Mouse (Mus musculus) heart, embryonic 14.5 days (tissue): ENCODE data around the gene Nptn. TPM values are rescaled to one million over a fixed set of nuclear protein-coding genes. Genes with fewer than 3 reads are reported as not detected.

Experiments used
- ATAC-seq: fragments of 200-750 bp; cut with Nextera tagmentation; 2 replicates; pipeline ENCODE4 v1.8.0; 2017; ENCODE audit warnings: low read depth, moderate TSS enrichment; ENCODE audit not compliant: insufficient number of reproducible peaks, insufficient read depth, low FRiP score
- H3K27ac ChIP-seq, 2 experiments: fragments of 200-500 bp in 1 of 2; fragments of 300-500 bp in 1 of 2; sonication (generic) in 1 of 2; replicated peaks in 1 of 2; 2 replicates each; pipeline ENCODE4 v1.5.1; 2012 to 2014; ENCODE audit warnings: low read depth in 2 of 2, low read length in 2 of 2, control low read depth in 1 of 2, mild to moderate bottlenecking in 1 of 2, mixed read lengths in 1 of 2; ENCODE audit not compliant: control insufficient read depth in 1 of 2, insufficient read depth in 1 of 2
- H3K27me3 ChIP-seq: fragments of 300-500 bp; sonication (generic); 2 replicates; pipeline ENCODE4 v1.6.1; 2014; ENCODE audit warnings: mild to moderate bottlenecking, low read length, control low read depth; ENCODE audit not compliant: control insufficient read depth, insufficient read depth
- H3K36me3 ChIP-seq: fragments of 300-500 bp; sonication (generic); 2 replicates; pipeline ENCODE4 v1.6.1; 2014; ENCODE audit warnings: mild to moderate bottlenecking, control low read depth, low read length, mixed read lengths; ENCODE audit not compliant: control insufficient read depth, insufficient read depth
- H3K4me1 ChIP-seq, 2 experiments: fragments of 200-500 bp in 1 of 2; fragments of 300-500 bp in 1 of 2; sonication (generic) in 1 of 2; 2 replicates each; pipeline ENCODE4 v1.6.1; 2012 to 2014; ENCODE audit warnings: low read length in 2 of 2, control low read depth in 1 of 2, mixed read lengths in 1 of 2; ENCODE audit not compliant: control insufficient read depth in 2 of 2, insufficient read depth in 2 of 2
- H3K4me2 ChIP-seq: fragments of 300-500 bp; sonication (generic); 2 replicates; pipeline ENCODE4 v1.6.1; 2014; ENCODE audit warnings: mild to moderate bottlenecking, low read length
- H3K4me3 ChIP-seq, 2 experiments: fragments of 200-500 bp in 1 of 2; fragments of 300-500 bp in 1 of 2; sonication (generic) in 1 of 2; 2 replicates each; pipeline ENCODE4 v1.5.1; 2012 to 2014; ENCODE audit warnings: low read length in 2 of 2, mild to moderate bottlenecking in 2 of 2, control low read depth in 1 of 2, low read depth in 1 of 2, moderate library complexity in 1 of 2; ENCODE audit not compliant: control insufficient read depth in 1 of 2, insufficient read depth in 1 of 2
- H3K9ac ChIP-seq: fragments of 300-500 bp; sonication (generic); 2 replicates; pipeline ENCODE4 v1.6.1; 2014; ENCODE audit warnings: mild to moderate bottlenecking, low read length
- H3K9me3 ChIP-seq: fragments of 300-500 bp; sonication (generic); 2 replicates; pipeline ENCODE4 v1.6.1; 2016; ENCODE audit warnings: low read length, control low read depth; ENCODE audit not compliant: control insufficient read depth
- WGBS: fragments of 180-500 bp; shearing (Covaris S2); extraction: QIAGEN DNeasy Blood & Tissue Kit; methylation state at CpG from one replicate; pipeline ENCODE4 v1.1.7; 2014; 5-methylcytosine and 5-hydroxymethylcytosine counted together
- polyA plus RNA-seq: library from polyadenylated mRNA; unstranded; fragments of >200 nt; fragmentation: Nextera tagmentation; extraction: Ambion mirVana; gene quantifications from 2 replicates; pipeline ENCODE4 v1.2.1, GENCODE M21; 2014

Gene Nptn
- polyA plus RNA-seq, 1 experiment from 2014 or later = 136 TPM

- Histone ChIP-seq H3K9ac (no peak overlapping the region), H3K27ac (no peak overlapping the region), H3K4me2 (no peak overlapping the region), H3K4me3 (no peak overlapping the region), H3K27me3 (no peaks in the 10 kb centered on the region), H3K36me3 (no peaks in the 10 kb centered on the region), H3K9me3 (no peaks in the 10 kb centered on the region), H3K4me1 (peaks cover 10 to 11% of the 10 kb centered on the region in 2 experiments; a peak in 3 of 4 replicates)
- 44% methylated on average over 6 of the region's 6 CpGs for WGBS
- ATAC-seq = no peak
Observed at GRCm38 (mm10) chr9:58675371-58675770, 93.3 kb downstream of the Nptn start.

- H3K36me3 ChIP-seq = no peaks in the 10 kb centered on the region
- no peaks in the 10 kb centered on the region for H3K9me3 ChIP-seq
- no peak overlapping the region for H3K27ac ChIP-seq
- no peak overlapping the region for H3K4me2 ChIP-seq
- no peak for ATAC-seq
- H3K27me3 ChIP-seq = no peaks in the 10 kb centered on the region
- no peaks in the 10 kb centered on the region for H3K4me1 ChIP-seq
- WGBS = 74% methylated on average over 2 of the region's 2 CpGs
- no peak overlapping the region for H3K4me3 ChIP-seq
- no peak overlapping the region for H3K9ac ChIP-seq
Observed at GRCm38 (mm10) chr9:58681411-58681810, 99.4 kb downstream of the Nptn start.

GRCm38 (mm10) chr9:58682106-58682505, 100.1 kb downstream of the Nptn start:
- 66% methylated on average over 6 of the region's 6 CpGs for WGBS
- no peaks in the 10 kb centered on the region for H3K27me3 ChIP-seq
- ATAC-seq = no peak
- no peak overlapping the region for H3K27ac ChIP-seq
- no peak overlapping the region for H3K4me2 ChIP-seq
- H3K36me3 ChIP-seq = no peaks in the 10 kb centered on the region
- no peak overlapping the region for H3K9ac ChIP-seq
- no peak overlapping the region for H3K4me3 ChIP-seq
- no peaks in the 10 kb centered on the region for H3K4me1 ChIP-seq
- H3K9me3 ChIP-seq = no peaks in the 10 kb centered on the region

GRCm38 (mm10) chr9:58683372-58683771, 101.3 kb downstream of the Nptn start:
- no peak overlapping the region for H3K4me2 ChIP-seq
- no peak overlapping the region for H3K27ac ChIP-seq
- no peak overlapping the region for H3K9ac ChIP-seq
- H3K4me3 ChIP-seq = no peak overlapping the region
- H3K27me3 ChIP-seq = no peaks in the 10 kb centered on the region
- no peaks in the 10 kb centered on the region for H3K36me3 ChIP-seq
- 65% methylated on average over 6 of the region's 6 CpGs for WGBS
- no peak for ATAC-seq
- H3K9me3 ChIP-seq = no peaks in the 10 kb centered on the region
- no peaks in the 10 kb centered on the region for H3K4me1 ChIP-seq

GRCm38 (mm10) chr9:58685290-58685689, 103.2 kb downstream of the Nptn start:
- Histone ChIP-seq H3K27me3 (no peaks in the 10 kb centered on the region), H3K4me3 (no peak overlapping the region), H3K36me3 (no peaks in the 10 kb centered on the region), H3K27ac (no peak overlapping the region), H3K4me2 (no peak overlapping the region), H3K4me1 (no peaks in the 10 kb centered on the region), H3K9me3 (no peaks in the 10 kb centered on the region), H3K9ac (no peak overlapping the region)
- no peak for ATAC-seq
- 75% methylated on average over 10 of the region's 10 CpGs for WGBS

- no peak for ATAC-seq
- Histone ChIP-seq H3K27ac (no peak overlapping the region), H3K4me2 (no peak overlapping the region), H3K4me1 (peaks cover 4 to 6% of the 10 kb centered on the region in 2 experiments; a peak in 3 of 4 replicates), H3K9me3 (no peaks in the 10 kb centered on the region), H3K4me3 (no peak overlapping the region), H3K9ac (no peak overlapping the region), H3K27me3 (no peaks in the 10 kb centered on the region), H3K36me3 (no peaks in the 10 kb centered on the region)
- 83% methylated on average over 4 of the region's 4 CpGs for WGBS
Observed at GRCm38 (mm10) chr9:58688076-58688475, 106.0 kb downstream of the Nptn start.

- Histone ChIP-seq H3K4me3 (no peak overlapping the region), H3K27me3 (no peaks in the 10 kb centered on the region), H3K9ac (no peak overlapping the region), H3K36me3 (no peaks in the 10 kb centered on the region), H3K4me2 (no peak overlapping the region), H3K27ac (no peak overlapping the region), H3K9me3 (0 out of 2 replicates have a peak, but pooled peaks cover 3% of the 10 kb centered on the region), H3K4me1 (peaks cover 4 to 6% of the 10 kb centered on the region in 2 experiments; a peak in 3 of 4 replicates)
- WGBS = 78% methylated on average over 4 of the region's 4 CpGs
- ATAC-seq = no peak
Observed at GRCm38 (mm10) chr9:58690701-58691100, 108.7 kb downstream of the Nptn start.

GRCm38 (mm10) chr9:58691471-58691870, 109.4 kb downstream of the Nptn start:
- no peak overlapping the region for H3K27ac ChIP-seq
- no peak overlapping the region for H3K4me2 ChIP-seq
- H3K27me3 ChIP-seq = no peaks in the 10 kb centered on the region
- no peak for ATAC-seq
- 0 out of 2 replicates have a peak, but pooled peaks cover 3% of the 10 kb centered on the region for H3K9me3 ChIP-seq
- H3K4me3 ChIP-seq = no peak overlapping the region
- H3K9ac ChIP-seq = no peak overlapping the region
- peaks cover 4 to 6% of the 10 kb centered on the region in 2 experiments; a peak in 3 of 4 replicates for H3K4me1 ChIP-seq
- no peaks in the 10 kb centered on the region for H3K36me3 ChIP-seq
- WGBS = 60% methylated on average over 7 of the region's 7 CpGs
